Mouse (Mus musculus): ENCODE data around the gene Smim17. TPM values are rescaled to one million over a fixed set of nuclear protein-coding genes. Genes with fewer than 3 reads are reported as not detected.
"Not testable (repeated sequence)": the region's sequence is repeated elsewhere in the genome, so short reads cannot be mapped to it uniquely, and the experiment has no call there.

The Smim17 gene
- polyA plus RNA-seq, 1 experiment from 2014 or later, result 0.99 TPM

DNA sequence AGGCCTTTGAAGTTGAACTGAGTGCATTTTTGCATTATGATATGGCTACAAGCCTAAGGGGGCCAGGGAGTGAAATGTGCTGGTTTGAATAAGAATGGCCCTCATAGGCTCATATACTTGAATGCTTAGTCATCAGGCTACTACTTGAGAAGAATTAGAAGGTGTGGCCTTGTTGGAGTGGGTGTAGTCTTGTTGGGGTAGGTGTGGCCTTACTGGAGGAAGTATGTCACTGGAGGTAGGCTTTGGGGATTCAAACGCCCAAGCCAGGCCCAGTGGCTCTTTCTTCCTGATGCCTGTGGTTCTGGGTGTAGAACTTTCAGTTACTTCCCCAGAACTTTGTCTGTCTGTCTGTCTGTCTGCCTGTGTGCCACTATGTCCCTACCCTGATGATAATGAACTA lies 33.8 kb upstream of the Smim17 start:
- no peak for ATAC-seq (replicated peaks; ENCODE audit: low FRiP score)
- Histone ChIP-seq H3K4me3 (ENCODE audit: low read depth, low read length) (no peak overlapping the region), H3K27me3 (ENCODE audit: control insufficient read depth, insufficient read depth, low read length) (no peaks in the 10 kb centered on the region), H3K9ac (ENCODE audit: low read length) (no peak overlapping the region), H3K27ac (ENCODE audit: low read depth, low read length) (no peak overlapping the region), H3K9me3 (ENCODE audit: control insufficient read depth, low read length) (no peaks in the 10 kb centered on the region), H3K36me3 (ENCODE audit: control insufficient read depth, insufficient read depth, low read length) (no peaks in the 10 kb centered on the region), H3K4me1 (replicated peaks; ENCODE audit: control insufficient read depth, insufficient read depth, low read length) (0 out of 2 replicates have a peak, but pooled peaks cover 5% of the 10 kb centered on the region), H3K4me2 (ENCODE audit: low read depth, low read length, severe bottlenecking) (no peak overlapping the region)
- whole genome bisulfite sequencing, result 58% methylated on average over 1 of the region's 1 CpGs
- peak; percentile 31 for DNase-seq (ENCODE audit: low spot score)

DNA sequence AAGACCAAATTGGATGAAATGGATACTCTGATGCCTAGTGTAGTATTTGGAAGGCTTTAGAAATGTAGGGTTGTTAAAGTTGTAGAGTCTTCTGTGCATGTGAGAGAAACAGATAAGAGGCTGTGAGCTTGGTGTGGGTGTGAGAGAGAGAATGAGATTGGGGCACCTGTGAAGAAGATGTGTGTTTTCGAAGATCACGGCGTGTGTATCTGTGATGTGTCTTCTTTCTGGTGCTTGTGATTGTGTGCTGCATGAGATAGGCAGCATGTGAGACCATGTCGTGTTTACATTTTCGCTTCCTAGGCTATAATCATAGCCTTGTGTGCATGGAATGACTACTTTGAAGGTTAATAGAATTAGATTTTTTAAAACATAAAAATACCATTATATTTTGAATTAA lies 31.3 kb upstream of the Smim17 start:
- no peak overlapping the region for H3K4me3 ChIP-seq (ENCODE audit: low read depth, low read length)
- no peaks in the 10 kb centered on the region for H3K36me3 ChIP-seq (ENCODE audit: control insufficient read depth, insufficient read depth, low read length)
- no peak for DNase-seq (ENCODE audit: low spot score)
- no peaks in the 10 kb centered on the region for H3K9me3 ChIP-seq (ENCODE audit: control insufficient read depth, low read length)
- H3K4me2 ChIP-seq (ENCODE audit: low read depth, low read length, severe bottlenecking), result no peak overlapping the region
- H3K27ac ChIP-seq (ENCODE audit: low read depth, low read length), result no peak overlapping the region
- 90% methylated on average over 5 of the region's 5 CpGs for WGBS
- H3K4me1 ChIP-seq (replicated peaks; ENCODE audit: control insufficient read depth, insufficient read depth, low read length), result 0 out of 2 replicates have a peak, but pooled peaks cover 5% of the 10 kb centered on the region
- no peak overlapping the region for H3K9ac ChIP-seq (ENCODE audit: low read length)
- H3K27me3 ChIP-seq (ENCODE audit: control insufficient read depth, insufficient read depth, low read length), result no peaks in the 10 kb centered on the region
- ATAC-seq (replicated peaks; ENCODE audit: low FRiP score), result no peak

GRCm38 (mm10) chr7:6368146-6368545 lies 30.4 kb upstream of the Smim17 start:
- not testable (repeated sequence) for H3K27me3 ChIP-seq (ENCODE audit: control insufficient read depth, insufficient read depth, low read length); H3K9ac ChIP-seq (ENCODE audit: low read length); H3K36me3 ChIP-seq (ENCODE audit: control insufficient read depth, insufficient read depth, low read length); H3K4me2 ChIP-seq (ENCODE audit: low read depth, low read length, severe bottlenecking); H3K9me3 ChIP-seq (ENCODE audit: control insufficient read depth, low read length); H3K27ac ChIP-seq (ENCODE audit: low read depth, low read length); H3K4me3 ChIP-seq (ENCODE audit: low read depth, low read length); ATAC-seq (replicated peaks; ENCODE audit: low FRiP score); DNase-seq (ENCODE audit: low spot score); H3K4me1 ChIP-seq (replicated peaks; ENCODE audit: control insufficient read depth, insufficient read depth, low read length)
- 86% methylated on average over 5 of the region's 5 CpGs for WGBS

GRCm38 (mm10) chr7:6369460-6369859 lies 29.1 kb upstream of the Smim17 start:
- H3K9me3 ChIP-seq (ENCODE audit: control insufficient read depth, low read length), result no peaks in the 10 kb centered on the region
- no peaks in the 10 kb centered on the region for H3K4me1 ChIP-seq (replicated peaks; ENCODE audit: control insufficient read depth, insufficient read depth, low read length)
- no peak overlapping the region for H3K27ac ChIP-seq (ENCODE audit: low read depth, low read length)
- no peaks in the 10 kb centered on the region for H3K36me3 ChIP-seq (ENCODE audit: control insufficient read depth, insufficient read depth, low read length)
- ATAC-seq (replicated peaks; ENCODE audit: low FRiP score) (no peak), DNase-seq (ENCODE audit: low spot score) (no peak)
- no peak overlapping the region for H3K4me3 ChIP-seq (ENCODE audit: low read depth, low read length)
- no peak overlapping the region for H3K4me2 ChIP-seq (ENCODE audit: low read depth, low read length, severe bottlenecking)
- no peaks in the 10 kb centered on the region for H3K27me3 ChIP-seq (ENCODE audit: control insufficient read depth, insufficient read depth, low read length)
- no peak overlapping the region for H3K9ac ChIP-seq (ENCODE audit: low read length)
- 88% methylated on average over 3 of the region's 3 CpGs for whole genome bisulfite sequencing

- Histone ChIP-seq H3K9me3 (ENCODE audit: control insufficient read depth, low read length) (no peaks in the 10 kb centered on the region), H3K36me3 (ENCODE audit: control insufficient read depth, insufficient read depth, low read length) (no peaks in the 10 kb centered on the region), H3K4me3 (ENCODE audit: low read depth, low read length) (no peak overlapping the region), H3K27ac (ENCODE audit: low read depth, low read length) (no peak overlapping the region), H3K9ac (ENCODE audit: low read length) (no peak overlapping the region), H3K4me1 (replicated peaks; ENCODE audit: control insufficient read depth, insufficient read depth, low read length) (no peaks in the 10 kb centered on the region), H3K4me2 (ENCODE audit: low read depth, low read length, severe bottlenecking) (no peak overlapping the region), H3K27me3 (ENCODE audit: control insufficient read depth, insufficient read depth, low read length) (no peaks in the 10 kb centered on the region)
- WGBS, result 94% methylated on average over 3 of the region's 3 CpGs
- no peak for DNase-seq (ENCODE audit: low spot score)
- no peak for ATAC-seq (replicated peaks; ENCODE audit: low FRiP score)
These were observed 25.5 kb upstream of the Smim17 start for GRCm38 (mm10) chr7:6372993-6373392.

GRCm38 (mm10) chr7:6378441-6378840 lies 20.1 kb upstream of the Smim17 start:
- H3K9me3 ChIP-seq (ENCODE audit: control insufficient read depth, low read length), result no peaks in the 10 kb centered on the region
- H3K27ac ChIP-seq (ENCODE audit: low read depth, low read length), result no peak overlapping the region
- H3K4me1 ChIP-seq (replicated peaks; ENCODE audit: control insufficient read depth, insufficient read depth, low read length), result no peaks in the 10 kb centered on the region; the same call in 1 of the 2 replicates
- H3K9ac ChIP-seq (ENCODE audit: low read length), result no peak overlapping the region
- H3K4me3 ChIP-seq (ENCODE audit: low read depth, low read length), result no peak overlapping the region
- whole genome bisulfite sequencing, result 90% methylated on average over 8 of the region's 8 CpGs
- no peaks in the 10 kb centered on the region for H3K27me3 ChIP-seq (ENCODE audit: control insufficient read depth, insufficient read depth, low read length)
- DNase-seq (ENCODE audit: low spot score), result no peak
- no peaks in the 10 kb centered on the region for H3K36me3 ChIP-seq (ENCODE audit: control insufficient read depth, insufficient read depth, low read length)
- H3K4me2 ChIP-seq (ENCODE audit: low read depth, low read length, severe bottlenecking), result no peak overlapping the region
- no peak for ATAC-seq (replicated peaks; ENCODE audit: low FRiP score)

- Histone ChIP-seq H3K4me3 (ENCODE audit: low read depth, low read length) (no peak overlapping the region), H3K9me3 (ENCODE audit: control insufficient read depth, low read length) (no peaks in the 10 kb centered on the region), H3K36me3 (ENCODE audit: control insufficient read depth, insufficient read depth, low read length) (no peaks in the 10 kb centered on the region), H3K4me2 (ENCODE audit: low read depth, low read length, severe bottlenecking) (no peak overlapping the region), H3K9ac (ENCODE audit: low read length) (no peak overlapping the region), H3K27ac (ENCODE audit: low read depth, low read length) (no peak overlapping the region), H3K27me3 (ENCODE audit: control insufficient read depth, insufficient read depth, low read length) (no peaks in the 10 kb centered on the region), H3K4me1 (replicated peaks; ENCODE audit: control insufficient read depth, insufficient read depth, low read length) (no peaks in the 10 kb centered on the region; the same call in 1 of the 2 replicates)
- DNase-seq (ENCODE audit: low spot score) (no peak), ATAC-seq (replicated peaks; ENCODE audit: low FRiP score) (no peak)
- 77% methylated on average over 2 of the region's 2 CpGs for WGBS
These were observed 17.1 kb upstream of the Smim17 start for GRCm38 (mm10) chr7:6381431-6381830.

- H3K4me2 ChIP-seq (ENCODE audit: low read depth, low read length, severe bottlenecking), result peak within 1 kb of the TSS; percentile 69
- H3K27ac ChIP-seq (ENCODE audit: low read depth, low read length), result no peak within 1 kb of the TSS
- no peaks in the 10 kb centered on the region; the same call in 1 of the 2 replicates for H3K4me1 ChIP-seq (replicated peaks; ENCODE audit: control insufficient read depth, insufficient read depth, low read length)
- H3K36me3 ChIP-seq (ENCODE audit: control insufficient read depth, insufficient read depth, low read length), result no peaks in the 10 kb centered on the region
- 0% methylated on average over 28 of the region's 28 CpGs for WGBS
- peak within 1 kb of the TSS; percentile 67 for H3K9ac ChIP-seq (ENCODE audit: low read length)
- H3K9me3 ChIP-seq (ENCODE audit: control insufficient read depth, low read length), result no peaks in the 10 kb centered on the region
- ATAC-seq (replicated peaks; ENCODE audit: low FRiP score) (peak; percentile 96), DNase-seq (ENCODE audit: low spot score) (peak; percentile 98)
- H3K27me3 ChIP-seq (ENCODE audit: control insufficient read depth, insufficient read depth, low read length), result no peaks in the 10 kb centered on the region
- H3K4me3 ChIP-seq (ENCODE audit: low read depth, low read length), result peak within 1 kb of the TSS; percentile 53
These were observed 15.5 kb upstream of the Smim17 start, which contains the start of gene Zfp28 for GRCm38 (mm10) chr7:6383044-6383455. TSS of gene Zfp28 (plus strand) at chr7:6383295.

- Histone ChIP-seq H3K9ac (ENCODE audit: low read length) (no peak overlapping the region; the same call in 1 of the 2 replicates), H3K27me3 (ENCODE audit: control insufficient read depth, insufficient read depth, low read length) (no peaks in the 10 kb centered on the region), H3K4me2 (ENCODE audit: low read depth, low read length, severe bottlenecking) (peak overlapping the region; percentile 69), H3K9me3 (ENCODE audit: control insufficient read depth, low read length) (no peaks in the 10 kb centered on the region), H3K36me3 (ENCODE audit: control insufficient read depth, insufficient read depth, low read length) (no peaks in the 10 kb centered on the region), H3K4me1 (replicated peaks; ENCODE audit: control insufficient read depth, insufficient read depth, low read length) (no peaks in the 10 kb centered on the region; the same call in 1 of the 2 replicates), H3K4me3 (ENCODE audit: low read depth, low read length) (peak overlapping the region; percentile 53; the same call in 1 of the 2 replicates), H3K27ac (ENCODE audit: low read depth, low read length) (no peak overlapping the region)
- 79% methylated on average over 8 of the region's 8 CpGs for WGBS
- DNase-seq (ENCODE audit: low spot score) (no peak), ATAC-seq (replicated peaks; ENCODE audit: low FRiP score) (no peak; the same call in 1 of the 2 replicates)
These were observed 14.5 kb upstream of the Smim17 start for GRCm38 (mm10) chr7:6384011-6384410.

Data from forebrain, embryonic 11.5 days (tissue).